Mouse (Mus musculus) stomach, embryonic 16.5 days (tissue): ENCODE measurements around the gene Klhl3. TPM values are rescaled to one million over a fixed set of nuclear protein-coding genes. Genes with fewer than 3 reads are reported as not detected.

Experiments used
- ATAC-seq: fragments of 200-750 bp; cut with Nextera tagmentation; 2 replicates; pipeline ENCODE4 v1.8.0; 2017; ENCODE audit warnings: moderate number of reproducible peaks, moderate TSS enrichment; ENCODE audit not compliant: insufficient read depth, low FRiP score
- H3K27ac ChIP-seq: fragments of 300-500 bp; sonication (generic); 2 replicates; pipeline ENCODE4 v1.5.1; 2014; ENCODE audit warnings: low read length
- H3K27me3 ChIP-seq: fragments of 300-500 bp; sonication (generic); 2 replicates; pipeline ENCODE4 v1.6.1; 2014; ENCODE audit warnings: low read length, control low read depth, mixed read lengths; ENCODE audit not compliant: control insufficient read depth, insufficient read depth
- H3K36me3 ChIP-seq: fragments of 300-500 bp; sonication (generic); 2 replicates; pipeline ENCODE4 v1.6.1; 2014; ENCODE audit warnings: low read length; ENCODE audit not compliant: control insufficient read depth, insufficient read depth
- H3K4me1 ChIP-seq: fragments of 300-500 bp; sonication (generic); 2 replicates; pipeline ENCODE4 v1.6.1; 2014; ENCODE audit warnings: low read length, control low read depth, mixed read lengths; ENCODE audit not compliant: control insufficient read depth, insufficient read depth
- H3K4me2 ChIP-seq: fragments of 300-500 bp; sonication (generic); 2 replicates; pipeline ENCODE4 v1.6.1; 2014; ENCODE audit warnings: low read depth, low read length, mixed read lengths
- H3K4me3 ChIP-seq: fragments of 300-500 bp; sonication (generic); replicated peaks from 2 replicates; pipeline ENCODE4 v1.5.1; 2014; ENCODE audit warnings: mild to moderate bottlenecking, low read length
- H3K9ac ChIP-seq: fragments of 300-500 bp; sonication (generic); 2 replicates; pipeline ENCODE4 v1.6.1; 2014; ENCODE audit warnings: low read length
- H3K9me3 ChIP-seq: fragments of 300-500 bp; sonication (generic); replicated peaks from 2 replicates; pipeline ENCODE4 v1.6.1; 2016; ENCODE audit warnings: low read length, control low read depth; ENCODE audit not compliant: control insufficient read depth
- WGBS: fragments of 180-500 bp; shearing (Covaris S2); extraction: QIAGEN DNeasy Blood & Tissue Kit; methylation state at CpG from one replicate; pipeline ENCODE4 v1.1.7; 2014; 5-methylcytosine and 5-hydroxymethylcytosine counted together
- polyA plus RNA-seq: library from polyadenylated mRNA; unstranded; fragments of >200 nt; fragmentation: Nextera tagmentation; extraction: Ambion mirVana; gene quantifications from 2 replicates; pipeline ENCODE4 v1.2.1, GENCODE M21; 2015

The Klhl3 gene
- polyA plus RNA-seq, 1 experiment from 2014 or later = 2.9 TPM

DNA sequence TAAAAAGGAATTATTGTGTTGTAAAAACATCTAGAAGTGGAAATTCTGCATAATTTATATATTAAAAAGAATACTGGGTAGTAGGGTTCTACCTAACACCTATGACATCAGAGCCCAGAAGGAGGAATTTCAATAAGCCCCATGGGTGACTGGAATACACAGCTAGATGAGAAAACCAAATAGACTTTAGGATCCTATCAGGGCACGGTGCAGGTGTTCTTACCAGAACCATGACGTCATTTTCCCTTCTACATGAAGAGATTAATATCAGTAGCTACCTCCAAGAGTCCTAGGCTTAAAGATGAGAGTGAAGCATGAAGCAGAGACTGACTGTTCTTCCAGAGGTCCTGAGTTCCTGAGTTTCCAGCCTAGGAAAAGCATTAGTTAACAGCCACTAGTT is 3.4 kb upstream of the Klhl3 start:
- Histone ChIP-seq H3K9ac (no peak overlapping the region), H3K27ac (no peak overlapping the region), H3K9me3 (no peaks in the 10 kb centered on the region), H3K36me3 (no peaks in the 10 kb centered on the region), H3K4me2 (no peak overlapping the region), H3K4me3 (no peak overlapping the region), H3K4me1 (peaks cover 17% of the 10 kb centered on the region), H3K27me3 (no peaks in the 10 kb centered on the region)
- ATAC-seq = no peak
- 66% methylated on average over 2 of the region's 2 CpGs for WGBS

- H3K27me3 ChIP-seq = no peaks in the 10 kb centered on the region
- 21% methylated on average over 13 of the region's 13 CpGs for WGBS
- no peak overlapping the region for H3K27ac ChIP-seq
- no peaks in the 10 kb centered on the region for H3K9me3 ChIP-seq
- no peak for ATAC-seq
- H3K9ac ChIP-seq = peak overlapping the region; percentile 21; the same call in 1 of the 2 replicates
- H3K4me2 ChIP-seq = 0 out of 2 replicates have a peak overlapping the region, but pooled peaks have one; percentile 3
- no peak overlapping the region for H3K4me3 ChIP-seq
- H3K36me3 ChIP-seq = no peaks in the 10 kb centered on the region
- H3K4me1 ChIP-seq = peaks cover 17% of the 10 kb centered on the region
Measured at GRCm38 (mm10) chr13:58115227-58115626, 1.8 kb upstream of the Klhl3 start.

- WGBS = 13% methylated on average over 11 of the region's 11 CpGs
- H3K36me3 ChIP-seq = no peaks in the 10 kb centered on the region
- ATAC-seq = no peak
- peak overlapping the region; percentile 87 for H3K4me2 ChIP-seq
- peak overlapping the region; percentile 54 for H3K27ac ChIP-seq
- no peaks in the 10 kb centered on the region for H3K27me3 ChIP-seq
- H3K9ac ChIP-seq = peak overlapping the region; percentile 78
- peak overlapping the region; percentile 61 for H3K4me3 ChIP-seq
- peaks cover 17% of the 10 kb centered on the region for H3K4me1 ChIP-seq
- H3K9me3 ChIP-seq = no peaks in the 10 kb centered on the region
Measured at GRCm38 (mm10) chr13:58112601-58113041, 771 bp downstream of the Klhl3 start.

DNA sequence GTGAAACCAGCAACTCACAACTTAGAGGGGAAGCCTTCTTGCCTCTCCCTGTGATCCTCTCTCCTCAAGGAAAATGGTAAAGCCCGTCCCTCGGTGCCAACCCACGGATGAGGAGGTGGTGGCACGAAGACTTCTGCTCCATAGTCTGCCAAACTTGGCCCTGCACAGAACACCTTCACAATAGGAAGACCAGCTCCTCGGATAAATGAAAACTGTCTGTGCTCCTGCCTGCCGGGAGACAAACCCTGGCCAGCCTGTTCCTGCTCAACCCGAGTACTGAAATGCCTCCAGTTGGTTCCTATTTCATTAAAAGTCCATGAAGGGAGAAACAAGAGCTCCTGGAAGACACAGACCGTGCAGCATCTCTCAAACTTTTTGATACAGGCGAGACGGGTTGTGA is 1.2 kb downstream of the Klhl3 start:
- H3K27me3 ChIP-seq = no peaks in the 10 kb centered on the region
- H3K9ac ChIP-seq = peak overlapping the region; percentile 78
- H3K9me3 ChIP-seq = no peaks in the 10 kb centered on the region
- peak overlapping the region; percentile 87 for H3K4me2 ChIP-seq
- 56% methylated on average over 10 of the region's 10 CpGs for WGBS
- peaks cover 17% of the 10 kb centered on the region for H3K4me1 ChIP-seq
- H3K4me3 ChIP-seq = peak overlapping the region; percentile 61
- H3K27ac ChIP-seq = no peak overlapping the region
- no peaks in the 10 kb centered on the region for H3K36me3 ChIP-seq
- no peak for ATAC-seq

DNA sequence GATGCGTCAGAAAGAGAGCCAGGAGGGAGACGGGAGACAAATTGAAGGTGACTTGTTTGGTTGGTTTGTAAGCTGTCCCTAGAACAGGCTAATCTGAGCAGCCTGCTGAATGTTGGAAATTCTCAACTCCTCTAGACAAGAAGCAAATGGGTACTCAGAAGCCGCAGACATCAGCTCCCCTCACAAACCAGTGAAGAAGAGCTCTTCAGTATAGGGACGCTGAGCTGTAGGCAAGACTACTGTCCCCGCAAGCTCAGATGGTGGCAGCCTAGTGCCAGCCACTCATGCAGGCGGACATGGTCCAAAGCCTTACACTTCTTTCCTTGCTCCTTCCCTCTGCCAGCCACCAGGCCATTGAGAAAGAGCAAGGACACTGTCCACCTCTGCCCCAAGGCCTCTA is 2.1 kb downstream of the Klhl3 start:
- no peaks in the 10 kb centered on the region for H3K9me3 ChIP-seq
- WGBS = 90% methylated on average over 6 of the region's 6 CpGs
- H3K27me3 ChIP-seq = no peaks in the 10 kb centered on the region
- H3K36me3 ChIP-seq = no peaks in the 10 kb centered on the region
- no peak overlapping the region for H3K27ac ChIP-seq
- peaks cover 17% of the 10 kb centered on the region for H3K4me1 ChIP-seq
- H3K4me3 ChIP-seq = no peak overlapping the region
- ATAC-seq = no peak
- H3K4me2 ChIP-seq = no peak overlapping the region
- H3K9ac ChIP-seq = no peak overlapping the region

GRCm38 (mm10) chr13:58090643-58091042 is 22.7 kb downstream of the Klhl3 start:
- no peak overlapping the region for H3K9ac ChIP-seq
- peak; percentile 37; the same call in 1 of the 2 replicates for ATAC-seq
- H3K36me3 ChIP-seq = no peaks in the 10 kb centered on the region
- no peak overlapping the region for H3K27ac ChIP-seq
- H3K4me3 ChIP-seq = no peak overlapping the region
- H3K27me3 ChIP-seq = no peaks in the 10 kb centered on the region
- H3K4me1 ChIP-seq = no peaks in the 10 kb centered on the region
- no peaks in the 10 kb centered on the region for H3K9me3 ChIP-seq
- 48% methylated on average over 8 of the region's 8 CpGs for WGBS
- no peak overlapping the region for H3K4me2 ChIP-seq

DNA sequence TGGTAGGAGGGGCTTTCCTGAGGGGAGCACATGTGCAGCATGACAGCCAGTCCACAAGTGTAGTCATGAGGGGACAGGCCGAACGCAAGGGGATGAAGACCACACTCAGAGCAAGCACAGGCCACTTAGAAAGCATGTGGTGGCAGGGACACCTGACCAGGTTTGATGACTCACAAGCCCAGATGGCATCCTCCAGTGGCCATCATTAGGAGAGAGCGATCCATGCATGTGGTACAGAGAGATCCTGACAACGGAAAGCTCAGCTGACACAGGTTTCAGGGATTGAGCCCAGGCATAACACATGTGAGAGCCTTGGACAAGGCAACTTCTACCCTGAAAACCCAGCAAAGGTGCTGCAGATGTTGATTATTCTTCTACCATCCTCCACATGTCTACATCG is 29.0 kb downstream of the Klhl3 start:
- no peaks in the 10 kb centered on the region for H3K27me3 ChIP-seq
- H3K36me3 ChIP-seq = no peaks in the 10 kb centered on the region
- H3K4me2 ChIP-seq = no peak overlapping the region
- no peak for ATAC-seq
- H3K9ac ChIP-seq = no peak overlapping the region
- H3K27ac ChIP-seq = no peak overlapping the region
- no peaks in the 10 kb centered on the region for H3K9me3 ChIP-seq
- no peak overlapping the region for H3K4me3 ChIP-seq
- WGBS = 90% methylated on average over 5 of the region's 5 CpGs
- no peaks in the 10 kb centered on the region for H3K4me1 ChIP-seq

- no peaks in the 10 kb centered on the region for H3K27me3 ChIP-seq
- H3K4me3 ChIP-seq = no peak overlapping the region
- H3K4me2 ChIP-seq = no peak overlapping the region
- H3K9me3 ChIP-seq = no peaks in the 10 kb centered on the region
- no peaks in the 10 kb centered on the region for H3K4me1 ChIP-seq
- H3K36me3 ChIP-seq = no peaks in the 10 kb centered on the region
- no peak for ATAC-seq
- H3K9ac ChIP-seq = no peak overlapping the region
- WGBS = 74% methylated on average over 11 of the region's 11 CpGs
- H3K27ac ChIP-seq = no peak overlapping the region
Measured at GRCm38 (mm10) chr13:58083521-58083920, 29.9 kb downstream of the Klhl3 start.

DNA sequence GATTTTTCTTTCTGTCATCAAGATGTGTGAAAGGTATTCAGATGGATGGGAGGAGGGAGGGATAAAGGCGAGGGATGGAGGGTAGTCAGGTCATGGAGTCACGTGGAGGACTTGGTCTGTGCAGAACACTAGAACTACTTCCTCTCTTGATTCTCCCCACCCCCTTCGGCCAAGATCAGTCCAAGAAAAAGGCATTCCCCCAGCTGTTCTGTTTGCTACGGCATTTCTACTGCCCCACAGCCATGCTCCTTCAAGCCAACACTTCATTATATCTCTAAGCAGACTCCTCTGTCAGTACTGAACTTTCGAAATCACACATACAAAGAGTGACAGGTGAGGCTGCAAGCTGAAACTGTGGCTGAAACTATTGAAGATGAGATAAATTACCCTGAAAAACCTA is 30.3 kb downstream of the Klhl3 start:
- Histone ChIP-seq H3K36me3 (no peaks in the 10 kb centered on the region), H3K9me3 (no peaks in the 10 kb centered on the region), H3K4me3 (no peak overlapping the region), H3K27ac (no peak overlapping the region), H3K4me2 (no peak overlapping the region), H3K27me3 (no peaks in the 10 kb centered on the region), H3K9ac (no peak overlapping the region), H3K4me1 (no peaks in the 10 kb centered on the region)
- 55% methylated on average over 5 of the region's 5 CpGs for WGBS
- no peak for ATAC-seq

- no peak overlapping the region for H3K27ac ChIP-seq
- no peak for ATAC-seq
- no peaks in the 10 kb centered on the region for H3K36me3 ChIP-seq
- no peak overlapping the region for H3K9ac ChIP-seq
- no peaks in the 10 kb centered on the region for H3K4me1 ChIP-seq
- H3K27me3 ChIP-seq = no peaks in the 10 kb centered on the region
- H3K4me2 ChIP-seq = no peak overlapping the region
- no peaks in the 10 kb centered on the region for H3K9me3 ChIP-seq
- WGBS = 68% methylated on average over 5 of the region's 5 CpGs
- no peak overlapping the region for H3K4me3 ChIP-seq
Measured at GRCm38 (mm10) chr13:58078361-58078760, 35.0 kb downstream of the Klhl3 start.
